Mouse (Mus musculus) bone marrow, adult 2 months (tissue): ENCODE measurements around the gene Tmem174.

ENCODE experiments used
- CTCF ChIP-seq: fragments of 200-500 bp; IDR thresholded peaks from 2 replicates; pipeline ENCODE4 v1.5.1; 2011; ENCODE audit warnings: low read length, control low read depth; ENCODE audit not compliant: control insufficient read depth, insufficient read depth
- POLR2A ChIP-seq: fragments of 200-500 bp; IDR thresholded peaks from 2 replicates; pipeline ENCODE4 v1.6.1; 2011; ENCODE audit warnings: low read depth, mild to moderate bottlenecking, control low read depth, low read length, borderline replicate concordance; ENCODE audit not compliant: control insufficient read depth

DNA sequence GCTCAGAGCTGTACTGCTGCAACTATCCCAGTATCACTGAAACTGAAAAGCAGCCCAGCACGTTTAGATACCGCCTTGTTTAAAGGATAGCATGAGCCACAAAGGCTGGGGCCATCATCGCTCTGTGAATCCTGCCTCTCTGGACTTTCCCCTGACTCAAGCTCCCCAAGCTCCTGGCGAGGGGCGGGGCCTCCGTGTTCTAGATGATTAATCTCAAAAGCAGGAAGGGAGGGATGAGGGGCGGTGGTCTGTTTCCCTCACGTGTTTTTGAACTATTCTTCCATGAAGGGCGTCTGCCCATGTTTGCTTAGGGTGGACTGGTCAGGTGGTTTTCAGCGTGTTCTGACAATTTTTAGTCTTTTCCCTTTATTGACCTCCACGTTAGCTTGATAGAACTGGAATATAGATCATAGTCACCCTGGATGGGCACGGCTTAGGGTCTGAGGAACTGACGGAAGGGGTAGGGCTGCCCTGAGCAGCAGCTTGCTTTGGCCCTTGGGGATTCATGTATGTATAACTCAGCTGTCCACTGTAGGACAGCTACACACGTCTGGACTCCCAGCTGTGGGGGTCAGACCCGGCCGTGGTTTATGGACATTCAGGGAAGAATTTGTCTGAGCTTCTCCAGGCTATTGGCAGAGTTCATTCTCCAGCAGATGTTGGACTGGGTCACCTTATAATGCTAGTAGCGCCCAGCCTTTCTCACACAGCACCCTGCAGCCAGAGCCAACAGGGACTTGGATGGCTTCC is 14.2 kb upstream of the Tmem174 start:
- TF ChIP-seq CTCF (no peak), POLR2A (no peak)
